In genomic region chr11:86851234-86851671, GRCm38 (mm10) we compare ENCODE assay signal across 9 mouse cellular contexts. TPM values are rescaled to one million over a fixed set of nuclear protein-coding genes. Genes with fewer than 3 reads are reported as not detected.
DNase-seq lines count a peak whose midpoint lies in the region; ATAC-seq lines count a peak whose summit lies in the region.
"Had no signal": no experiment of that assay in that cellular context is flagged by ENCODE, and none has a peak within 500 bp of the region (broad histone marks: within the 10 kb centered on the region; RNA-seq: fewer than 3 reads in every experiment).

No protein-coding gene starts in this region.

- peaks cover 28% of the 10 kb centered on the region for H3K4me1 ChIP-seq in kidney, embryonic 15.5 days
- H3K4me1 ChIP-seq in liver, embryonic 12.5 days, result no peaks in the 10 kb centered on the region

- intact Hi-C loops in heart, postnatal 36 days (cut with DNase I), result no loop called here

- no peaks in the 10 kb centered on the region for H3K27me3 ChIP-seq in kidney, embryonic 15.5 days
- H3K27me3 ChIP-seq in liver, embryonic 12.5 days (replicated peaks), result no peaks in the 10 kb centered on the region
- H3K27me3 ChIP-seq: neural tube, embryonic 12.5 days had no signal

- ATAC-seq in kidney, embryonic 15.5 days (replicated peaks; ENCODE audit: low FRiP score), result no peak
- ATAC-seq in megakaryocyte, adult 5-6 weeks (ENCODE audit: poor library complexity, severe bottlenecking), result 0 out of 2 replicates have a peak, but pooled peaks have one; percentile 35
- no peak for ATAC-seq in liver, embryonic 12.5 days

- peak overlapping the region; percentile 60 for H3K27ac ChIP-seq in kidney, embryonic 15.5 days
- no peak overlapping the region for H3K27ac ChIP-seq in liver, embryonic 12.5 days
- H3K27ac ChIP-seq: neural tube, embryonic 12.5 days had no signal

- no peak for DNase-seq in kidney, postnatal 36 days
- DNase-seq in adrenal gland, adult 8-10 months, result peak; percentile 42
- DNase-seq in cerebellum, postnatal 14 days, result peak; percentile 71 to 87
- DNase-seq in gastrocnemius, adult 8-10 months (ENCODE audit: low spot score in 2 of 2), result no peak
- DNase-seq in heart, postnatal 36 days, result no peak

- H3K9me3 ChIP-seq in kidney, embryonic 15.5 days (replicated peaks), result no peaks in the 10 kb centered on the region
- no peaks in the 10 kb centered on the region for H3K9me3 ChIP-seq in liver, embryonic 12.5 days (replicated peaks)
- H3K9me3 ChIP-seq: neural tube, embryonic 12.5 days had no signal

- no peak overlapping the region for H3K4me3 ChIP-seq in kidney, embryonic 15.5 days (replicated peaks)
- H3K4me3 ChIP-seq in liver, embryonic 12.5 days, result no peak overlapping the region
- H3K4me3 ChIP-seq: neural tube, embryonic 12.5 days had no signal

- WGBS in kidney, embryonic 15.5 days, result 37% methylated on average over 7 of the region's 7 CpGs
- 63% methylated on average over 7 of the region's 7 CpGs for WGBS in liver, embryonic 12.5 days (ENCODE audit: insufficient replicate concordance)

- no peak overlapping the region for H3K4me2 ChIP-seq in kidney, embryonic 15.5 days
- H3K4me2 ChIP-seq in liver, embryonic 12.5 days, result no peak overlapping the region
- H3K4me2 ChIP-seq: neural tube, embryonic 12.5 days had no signal

- H3K9ac ChIP-seq in kidney, embryonic 15.5 days, result no peak overlapping the region
- H3K9ac ChIP-seq in liver, embryonic 12.5 days, result no peak overlapping the region
- H3K9ac ChIP-seq: neural tube, embryonic 12.5 days had no signal

- no peaks in the 10 kb centered on the region for H3K36me3 ChIP-seq in kidney, embryonic 15.5 days
- no peaks in the 10 kb centered on the region for H3K36me3 ChIP-seq in liver, embryonic 12.5 days
- H3K36me3 ChIP-seq: neural tube, embryonic 12.5 days had no signal

RNA-seq across cellular contexts. Expression of gene Dhx40, which starts 43.7 kb away (rescaled TPM):
- 33.4 and 37.5 TPM in 2 replicates for polyA plus RNA-seq in kidney, embryonic 15.5 days (2015; fragmentation: Nextera tagmentation; extraction: Ambion mirVana)
- 10 to 100 TPM; 29.7 to 35.1 (median 32.2) TPM for total RNA-seq in adrenal gland, adult 8-10 months (2022)
- 36.4 and 38.1 TPM in 2 replicates for total RNA-seq in megakaryocyte, adult 5-6 weeks (2015)
- 42.5 and 42.8 TPM in 2 replicates for total RNA-seq in megakaryocyte, adult 5-6 weeks (2017)
- 10 to 100 TPM; 11.7 to 15.0 (median 14.1) TPM for total RNA-seq in gastrocnemius, adult 8-10 months (2022)
- 10.0 TPM in 2 replicates for polyA plus RNA-seq in liver, embryonic 12.5 days (2016; fragmentation: Nextera tagmentation; extraction: Ambion mirVana)
- total RNA-seq in heart, postnatal 36 days (2021), result 10 to 100 TPM; 18.7 to 18.9 TPM

Comparison
In these comparisons a context has a peak if more than half of its experiments do, and no peak if none do; other contexts are left out.
1. DNase-seq: peak in adrenal gland, adult 8-10 months (single experiment) and cerebellum, postnatal 14 days (2 of 2); none in kidney, postnatal 36 days (0 of 2), gastrocnemius, adult 8-10 months (0 of 2) and heart, postnatal 36 days (0 of 2).